Mouse (Mus musculus): ENCODE results near the gene Slc36a4. TPM values are rescaled to one million over a fixed set of nuclear protein-coding genes. Genes with fewer than 3 reads are reported as not detected.

Gene Slc36a4
- total and polyA plus RNA-seq, 3 experiments: 6.6 to 9.2 (median 9.0) TPM

DNA sequence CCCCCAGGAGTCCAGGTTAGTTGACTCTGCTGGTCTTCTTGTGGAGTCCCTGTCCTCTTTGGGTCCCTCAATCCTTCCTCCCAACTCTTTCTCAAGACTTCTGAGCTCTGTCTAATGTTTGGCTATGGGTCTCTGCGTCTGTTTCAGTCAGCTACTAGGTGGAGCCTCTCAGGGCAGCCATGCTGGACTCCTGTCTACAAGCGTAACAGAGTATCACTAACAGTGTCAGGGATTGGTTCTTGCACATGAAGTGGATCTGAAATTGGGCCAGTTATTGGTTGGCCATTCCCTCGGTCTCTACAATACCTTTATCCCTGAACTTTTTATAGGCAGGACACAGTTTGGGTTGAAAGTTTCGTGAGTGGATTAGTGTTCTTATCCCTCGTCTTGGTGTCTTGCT, 22.2 kb upstream of the Slc36a4 start:
- H3K4me2 ChIP-seq (ENCODE audit: insufficient read depth, low read depth, poor library complexity, severe bottlenecking): no peak overlapping the region
- no peak for TF ChIP-seq ZKSCAN1 (IDR thresholded peaks at IDR 0.05; ENCODE audit: borderline replicate concordance, low read depth, low read length)
- TF ChIP-seq RAD21 (IDR thresholded peaks at IDR 0.05; ENCODE audit: low read depth, low read length): no peak
- TF ChIP-seq EP300 (IDR thresholded peaks at IDR 0.05; ENCODE audit: low read length): no peak
- TF ChIP-seq GABPA (IDR thresholded peaks at IDR 0.05; ENCODE audit: insufficient replicate concordance, low read depth, low read length): no peak
- TF ChIP-seq TBP (conservative IDR thresholded peaks at IDR 0.05; ENCODE audit: low read depth, low read length): no peak
- no peak for TF ChIP-seq JUN (IDR thresholded peaks at IDR 0.05; ENCODE audit: insufficient read depth, low read depth, low read length)
- TF ChIP-seq NELFE (IDR thresholded peaks at IDR 0.05; ENCODE audit: low read depth, low read length): no peak
- no peak for TF ChIP-seq ELF1 (IDR thresholded peaks at IDR 0.05; ENCODE audit: low read depth, low read length)
- TF ChIP-seq SIN3A (IDR thresholded peaks at IDR 0.05; ENCODE audit: low read length): no peak
- TF ChIP-seq ZNF384 (IDR thresholded peaks at IDR 0.05; ENCODE audit: low read depth, low read length): no peak
- TF ChIP-seq MYC (IDR thresholded peaks at IDR 0.05; ENCODE audit: low read depth, low read length): no peak
- TF ChIP-seq UBTF (IDR thresholded peaks at IDR 0.05; ENCODE audit: low read depth, low read length): no peak
- no peak for TF ChIP-seq MAFK (IDR thresholded peaks at IDR 0.05; ENCODE audit: insufficient replicate concordance, low read length)
- TF ChIP-seq NRF1 (IDR thresholded peaks at IDR 0.05; ENCODE audit: low read depth, low read length): no peak
- no peak for TF ChIP-seq RCOR1 (conservative IDR thresholded peaks at IDR 0.05; ENCODE audit: low read depth, low read length)
- no peak for TF ChIP-seq BHLHE40 (IDR thresholded peaks at IDR 0.05; ENCODE audit: low read depth, low read length)
- TF ChIP-seq CHD1 (IDR thresholded peaks at IDR 0.05; ENCODE audit: low read depth, low read length): no peak
- TF ChIP-seq MAZ (IDR thresholded peaks at IDR 0.05; ENCODE audit: low read depth, low read length): no peak
- TF ChIP-seq IRF4 (IDR thresholded peaks at IDR 0.05; ENCODE audit: low read depth, low read length): no peak
- no peak for TF ChIP-seq USF2 (conservative IDR thresholded peaks at IDR 0.05; ENCODE audit: low read depth, low read length)
- H3K4me3 ChIP-seq (replicated peaks in 1 of 3; ENCODE audit: low read depth in 2 of 3, low read length in 2 of 3, poor library complexity in 1 of 3): no peak overlapping the region
- no peaks in the 10 kb centered on the region for H3K36me3 ChIP-seq (replicated peaks in 1 of 2; ENCODE audit: control insufficient read depth in 1 of 2, insufficient read depth in 1 of 2, low read length in 1 of 2)
- no peak for DNase-seq (ENCODE audit: extremely low read depth)
- H3K4me1 ChIP-seq (ENCODE audit: control insufficient read depth in 1 of 2, insufficient read depth in 2 of 2): peaks cover 2 to 3% of the 10 kb centered on the region in 2 experiments; a peak in 1 of 4 replicates
- H3K27me3 ChIP-seq (replicated peaks): no peaks in the 10 kb centered on the region
- in situ Hi-C loops (cut with MboI; ENCODE audit: low pct_ligation_motif_present, low pct_unique_long_range_greater_than_20kb, low sequenced_read_pairs) (loop anchor here (5.0 to 10.0 kb wide), 2 partner anchors 195 to 323 kb away; no protein-coding TSS in a partner anchor), dilution Hi-C loops (cut with MboI; ENCODE audit: extremely low pct_ligation_motif_present, extremely low pct_unique_long_range_greater_than_20kb, low sequenced_read_pairs) (no loop called here)
- no peaks in the 10 kb centered on the region for H3K79me2 ChIP-seq (replicated peaks; ENCODE audit: control insufficient read depth, extremely low read depth, insufficient read depth, poor library complexity, severe bottlenecking)
- H3K9me3 ChIP-seq (replicated peaks; ENCODE audit: low read length): peaks cover 11% of the 10 kb centered on the region
- no peak overlapping the region for H3K9ac ChIP-seq (ENCODE audit: insufficient read depth, low read depth)
- H3K27ac ChIP-seq (ENCODE audit: insufficient read depth, low read depth): no peak overlapping the region

DNA sequence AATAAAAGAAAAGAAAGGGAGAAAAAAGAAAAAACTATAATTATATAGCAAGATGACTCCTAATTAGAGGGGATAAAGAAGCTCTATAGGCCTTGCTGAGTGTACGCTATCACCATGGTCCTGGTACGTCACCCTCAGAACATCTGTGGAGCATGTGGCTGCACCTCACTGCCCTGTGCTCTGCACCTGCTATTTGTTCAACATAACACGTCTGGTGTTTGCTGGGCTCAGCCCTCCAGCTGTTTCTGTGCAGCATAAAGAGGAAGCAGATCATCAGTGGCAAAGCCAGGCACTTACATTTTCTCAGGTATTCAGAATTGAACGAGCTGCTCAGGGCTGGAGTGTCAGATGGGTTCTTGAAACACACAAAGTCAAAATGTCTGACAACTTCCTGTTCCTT, 15.7 kb upstream of the Slc36a4 start:
- DNase-seq (ENCODE audit: extremely low read depth): peak; percentile 82
- in situ Hi-C loops (cut with MboI; ENCODE audit: low pct_ligation_motif_present, low pct_unique_long_range_greater_than_20kb, low sequenced_read_pairs): loop anchor here (10.0 kb wide), 1 partner anchor 111 kb away; no protein-coding TSS in a partner anchor
- no peak overlapping the region for H3K4me2 ChIP-seq (ENCODE audit: insufficient read depth, low read depth, poor library complexity, severe bottlenecking)
- no peak overlapping the region for H3K9ac ChIP-seq (ENCODE audit: insufficient read depth, low read depth)
- H3K4me1 ChIP-seq (ENCODE audit: control insufficient read depth in 1 of 2, insufficient read depth in 2 of 2): peaks cover 0 to 19% of the 10 kb centered on the region in 2 experiments; a peak in 2 of 4 replicates
- no peaks in the 10 kb centered on the region for H3K79me2 ChIP-seq (replicated peaks; ENCODE audit: control insufficient read depth, extremely low read depth, insufficient read depth, poor library complexity, severe bottlenecking)
- no peaks in the 10 kb centered on the region for H3K36me3 ChIP-seq (replicated peaks in 1 of 2; ENCODE audit: control insufficient read depth in 1 of 2, insufficient read depth in 1 of 2, low read length in 1 of 2)
- H3K27me3 ChIP-seq (replicated peaks): no peaks in the 10 kb centered on the region
- H3K27ac ChIP-seq (ENCODE audit: insufficient read depth, low read depth): no peak overlapping the region
- no peak overlapping the region for H3K4me3 ChIP-seq (replicated peaks in 1 of 3; ENCODE audit: low read depth in 2 of 3, low read length in 2 of 3, poor library complexity in 1 of 3)
- dilution Hi-C loops (cut with MboI; ENCODE audit: extremely low pct_ligation_motif_present, extremely low pct_unique_long_range_greater_than_20kb, low sequenced_read_pairs): no loop called here
- H3K9me3 ChIP-seq (replicated peaks; ENCODE audit: low read length): peaks cover 6% of the 10 kb centered on the region
- TF ChIP-seq ETS1 (conservative IDR thresholded peaks at IDR 0.05; ENCODE audit: low read depth, low read length) (peak; percentile 71), JUND (conservative IDR thresholded peaks at IDR 0.05; ENCODE audit: low read depth, low read length) (no peak), UBTF (IDR thresholded peaks at IDR 0.05; ENCODE audit: low read depth, low read length) (no peak), ZMIZ1 (IDR thresholded peaks at IDR 0.05; ENCODE audit: low read depth, low read length) (no peak), ELF1 (IDR thresholded peaks at IDR 0.05; ENCODE audit: low read depth, low read length) (no peak), RAD21 (IDR thresholded peaks at IDR 0.05; ENCODE audit: low read depth, low read length) (no peak; the same call in 1 of the 2 replicates), BHLHE40 (IDR thresholded peaks at IDR 0.05; ENCODE audit: low read depth, low read length) (peak; percentile 70), TCF12 (IDR thresholded peaks at IDR 0.05; ENCODE audit: low read depth, low read length) (peak; percentile 87), ZC3H11A (IDR thresholded peaks at IDR 0.05; ENCODE audit: low read depth, low read length) (no peak), MAFK (IDR thresholded peaks at IDR 0.05; ENCODE audit: insufficient replicate concordance, low read length) (no peak), TBP (conservative IDR thresholded peaks at IDR 0.05; ENCODE audit: low read depth, low read length) (no peak), CTCF (conservative IDR thresholded peaks at IDR 0.05 in 1 of 2, IDR thresholded peaks at IDR 0.05 in 1 of 2; ENCODE audit: low read depth in 2 of 2, low read length in 2 of 2) (no peak), ZKSCAN1 (IDR thresholded peaks at IDR 0.05; ENCODE audit: borderline replicate concordance, low read depth, low read length) (no peak), NRF1 (IDR thresholded peaks at IDR 0.05; ENCODE audit: low read depth, low read length) (no peak), MXI1 (IDR thresholded peaks at IDR 0.05; ENCODE audit: low read depth, low read length) (no peak), JUN (IDR thresholded peaks at IDR 0.05; ENCODE audit: insufficient read depth, low read depth, low read length) (no peak; the same call in 1 of the 2 replicates), EP300 (IDR thresholded peaks at IDR 0.05; ENCODE audit: low read length) (no peak), E2F4 (IDR thresholded peaks at IDR 0.05; ENCODE audit: insufficient replicate concordance, low read depth, low read length) (no peak), RCOR1 (conservative IDR thresholded peaks at IDR 0.05; ENCODE audit: low read depth, low read length) (no peak), IRF4 (IDR thresholded peaks at IDR 0.05; ENCODE audit: low read depth, low read length) (peak; percentile 36; the same call in 1 of the 2 replicates), MYC (IDR thresholded peaks at IDR 0.05; ENCODE audit: low read depth, low read length) (peak; percentile 58; the same call in 1 of the 2 replicates), POLR2A (IDR thresholded peaks at IDR 0.05; ENCODE audit: low read depth, low read length) (no peak), POLR2AphosphoS2 (IDR thresholded peaks at IDR 0.05; ENCODE audit: low read depth, low read length) (no peak), SIN3A (IDR thresholded peaks at IDR 0.05; ENCODE audit: low read length) (no peak)

All from CH12.LX (cell line).